Mouse (Mus musculus) brain, embryonic 14.5 days (tissue): ENCODE measurements at regions not wholly inside any gene's neighbourhood (a gene's known extent, or its start where the extent isn't known, plus 50 kb on each side); places are given as distances from the start of the nearest gene placed in this dataset.

ENCODE experiments used
- DNase-seq: peaks from one replicate; pipeline ENCODE4 v3.0.0-alpha.2; 2011; ENCODE audit warnings: low read depth
- CTCF ChIP-seq: fragments of 200-500 bp; IDR thresholded peaks from 2 replicates; pipeline ENCODE4 v1.5.1; 2012; ENCODE audit warnings: inconsistent platforms, mild to moderate bottlenecking, moderate library complexity, borderline replicate concordance; ENCODE audit not compliant: insufficient read depth, insufficient read length; ENCODE audit errors: extremely low read depth
- POLR2A ChIP-seq: fragments of 200-500 bp; IDR thresholded peaks from 2 replicates; pipeline ENCODE4 v1.6.1; 2012; ENCODE audit warnings: mild to moderate bottlenecking, inconsistent platforms, borderline replicate concordance; ENCODE audit not compliant: poor library complexity, insufficient read depth, insufficient read length, severe bottlenecking; ENCODE audit errors: extremely low read depth

DNA sequence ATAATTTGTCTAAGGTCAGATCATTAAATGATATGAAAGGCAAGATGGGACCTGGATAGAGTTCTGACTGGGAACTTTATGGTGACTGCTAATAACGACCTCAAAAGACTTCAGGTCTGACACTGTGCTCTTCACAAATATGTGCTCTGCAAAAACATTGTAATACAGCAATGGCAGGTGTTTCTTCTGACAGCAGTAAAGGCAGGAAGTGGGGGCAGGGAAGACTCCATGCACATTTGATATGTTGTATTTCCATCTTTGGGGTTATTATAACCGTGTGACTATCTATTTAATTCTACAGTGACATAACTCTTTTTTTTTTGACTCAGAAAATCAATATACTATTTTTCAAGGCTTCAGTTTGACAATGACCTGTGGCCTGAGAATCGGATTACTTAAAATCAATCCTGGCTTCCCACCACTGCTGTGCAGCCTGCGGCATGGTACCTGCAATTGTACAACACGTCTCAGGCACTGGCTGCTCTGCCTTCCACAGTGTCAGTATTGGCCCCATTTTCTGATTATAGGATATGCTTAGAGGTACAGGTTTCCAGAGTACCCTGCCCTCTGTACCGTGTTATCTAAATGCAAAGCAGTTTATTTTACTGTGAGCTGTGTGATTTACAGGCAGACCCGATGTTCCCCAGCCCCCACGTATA lies 139.4 kb downstream of the Klf6 start:
- TF ChIP-seq POLR2A (no peak), CTCF (no peak)
- DNase-seq = peak; percentile 18

DNA sequence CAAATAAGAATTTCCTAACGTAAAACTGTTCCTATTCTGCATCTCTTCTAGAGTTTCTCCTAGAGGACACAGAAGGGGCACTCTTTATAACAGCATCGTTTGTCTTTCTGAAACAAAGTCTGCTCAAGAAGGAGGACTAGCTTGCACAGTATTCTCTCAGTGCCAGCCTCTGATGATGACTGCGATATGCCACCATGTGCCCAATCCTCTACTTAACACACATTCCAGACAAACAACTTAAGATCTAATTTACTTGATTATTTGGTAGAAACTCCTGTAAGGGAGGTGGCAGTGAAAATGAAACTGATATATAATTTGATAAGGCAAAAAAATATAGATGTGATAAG lies 139.9 kb downstream of the Klf6 start:
- no peak for TF ChIP-seq POLR2A
- no peak for TF ChIP-seq CTCF
- DNase-seq = no peak

GRCm38 (mm10) chr13:6005901-6006300 lies 144.6 kb downstream of the Klf6 start:
- TF ChIP-seq CTCF (no peak), POLR2A (no peak)
- peak; percentile 79 for DNase-seq

DNA sequence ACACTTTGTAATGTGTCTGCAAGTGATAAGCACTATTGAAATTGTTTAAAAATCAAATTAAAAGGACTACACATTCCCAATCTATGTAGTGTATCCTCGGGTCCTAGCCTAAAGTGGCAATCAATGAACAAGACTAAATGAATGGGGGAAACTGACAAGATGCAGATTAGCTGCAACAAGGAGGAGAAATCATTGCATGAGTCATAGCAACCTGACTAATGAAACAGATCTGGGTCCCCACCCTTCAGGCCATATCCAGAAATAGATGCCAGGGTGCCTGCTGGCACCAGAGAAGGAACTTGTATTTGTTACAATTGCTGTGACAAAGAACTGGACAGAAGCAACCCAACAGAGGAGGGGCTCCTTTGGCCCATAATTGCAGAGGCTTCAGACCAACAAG lies 148.4 kb downstream of the Klf6 start:
- DNase-seq = no peak
- no peak for TF ChIP-seq CTCF
- TF ChIP-seq POLR2A = no peak

DNA sequence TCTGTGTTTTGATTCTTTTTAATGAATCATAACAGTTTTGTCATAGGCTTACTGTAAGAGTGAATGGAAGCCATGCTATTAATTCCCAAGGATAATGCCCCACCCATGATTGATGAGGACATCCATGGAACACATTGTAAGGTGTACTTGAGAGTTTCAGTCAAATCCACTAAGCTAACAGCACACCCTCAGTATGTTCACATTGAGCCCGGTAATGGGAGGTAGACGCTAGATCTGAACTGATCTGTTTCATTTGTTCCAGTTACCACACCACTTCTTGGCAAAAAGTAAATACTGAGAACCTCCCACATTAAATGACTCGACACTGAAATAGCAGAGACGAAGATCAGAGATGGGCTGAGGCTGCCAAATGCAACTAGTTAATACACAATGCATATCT lies 165.9 kb downstream of the Klf6 start:
- TF ChIP-seq CTCF (no peak), POLR2A (no peak)
- no peak for DNase-seq

DNA sequence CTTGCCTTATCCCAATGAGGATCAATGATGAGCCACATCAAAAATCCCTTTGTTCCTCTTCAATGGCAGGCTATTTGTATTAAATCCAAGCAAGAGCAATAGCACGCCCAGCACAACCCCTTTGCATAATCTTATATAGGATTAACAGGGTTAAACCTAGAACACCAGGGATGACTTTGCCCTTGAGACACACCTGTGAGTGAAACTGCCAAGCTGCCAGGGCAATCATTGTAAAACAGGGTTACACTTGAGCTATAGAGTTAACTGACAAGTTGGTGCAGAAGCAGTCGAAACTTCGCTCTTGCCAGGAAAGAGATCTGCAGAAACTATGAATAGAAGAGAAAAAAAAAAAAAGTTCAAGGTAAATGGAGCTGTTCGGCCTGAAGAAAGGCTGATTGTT lies 167.6 kb downstream of the Klf6 start:
- TF ChIP-seq POLR2A (no peak), CTCF (no peak)
- no peak for DNase-seq

GRCm38 (mm10) chr13:6029461-6029860 lies 168.2 kb downstream of the Klf6 start:
- no peak for DNase-seq
- TF ChIP-seq CTCF = no peak
- no peak for TF ChIP-seq POLR2A

DNA sequence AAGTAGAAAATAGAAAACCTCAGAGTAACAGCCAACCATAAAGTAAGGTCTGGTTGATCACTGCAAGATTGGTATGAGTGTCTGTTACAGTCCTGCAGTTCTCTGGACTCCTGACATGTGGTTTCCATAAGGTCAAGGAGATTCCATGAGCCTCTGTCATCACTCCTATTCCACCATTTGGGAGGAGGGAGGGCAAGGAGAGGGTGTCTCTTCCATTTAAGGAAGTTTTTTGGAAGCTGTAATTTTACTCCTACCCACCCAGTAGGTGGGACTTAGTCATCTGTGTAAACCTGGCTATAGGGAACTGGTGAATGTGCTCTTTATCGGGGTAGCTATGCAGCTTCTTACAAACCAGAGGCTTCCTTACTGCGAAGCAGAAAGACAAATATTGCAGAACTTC lies 168.8 kb downstream of the Klf6 start:
- TF ChIP-seq CTCF (no peak), POLR2A (no peak)
- no peak for DNase-seq

DNA sequence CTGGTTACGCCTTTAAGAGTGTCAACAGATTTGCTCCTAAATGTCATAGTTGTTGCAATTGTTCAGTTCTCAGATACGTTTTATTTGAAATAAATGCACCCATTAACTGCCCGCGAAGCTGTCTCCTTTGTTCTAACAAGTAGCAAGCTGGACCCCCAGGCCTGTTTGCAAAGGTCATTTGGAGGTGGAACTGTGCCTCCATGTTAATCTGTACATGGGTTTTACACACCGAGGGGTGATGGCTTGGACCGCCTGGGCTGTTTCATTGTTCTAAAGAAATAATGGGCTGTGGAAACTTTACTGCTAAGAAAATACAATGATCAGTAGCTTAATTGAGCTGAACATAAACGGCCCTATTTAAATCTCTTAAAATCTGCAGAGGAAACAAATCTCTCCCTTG lies 178.8 kb downstream of the Klf6 start:
- no peak for TF ChIP-seq POLR2A
- no peak for TF ChIP-seq CTCF
- no peak for DNase-seq

DNA sequence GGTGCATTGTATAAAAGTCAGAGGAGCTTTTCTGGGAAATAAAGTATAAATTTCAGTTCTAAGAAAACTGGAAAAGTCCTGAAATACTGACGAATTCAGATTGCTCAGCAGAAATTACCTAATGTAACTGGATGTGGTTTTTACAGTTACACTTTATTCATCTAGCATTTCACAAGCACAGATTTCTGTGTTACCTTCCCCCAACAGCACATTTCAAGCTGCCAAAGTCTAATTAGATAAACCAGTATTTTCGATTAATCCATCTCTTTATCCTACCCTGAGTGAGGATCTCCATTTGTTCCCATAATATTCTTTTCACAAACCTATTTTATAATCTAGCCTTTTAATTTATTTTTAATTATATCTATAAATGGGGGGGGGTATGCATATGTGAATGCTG lies 179.4 kb downstream of the Klf6 start:
- TF ChIP-seq POLR2A = no peak
- TF ChIP-seq CTCF = no peak
- DNase-seq = no peak

GRCm38 (mm10) chr13:6042495-6042894 lies 181.2 kb downstream of the Klf6 start:
- TF ChIP-seq CTCF (no peak), POLR2A (no peak)
- no peak for DNase-seq

- DNase-seq = peak; percentile 84
Measured at GRCm38 (mm10) chr13:6059515-6060228, 198.4 kb downstream of the Klf6 start.

DNA sequence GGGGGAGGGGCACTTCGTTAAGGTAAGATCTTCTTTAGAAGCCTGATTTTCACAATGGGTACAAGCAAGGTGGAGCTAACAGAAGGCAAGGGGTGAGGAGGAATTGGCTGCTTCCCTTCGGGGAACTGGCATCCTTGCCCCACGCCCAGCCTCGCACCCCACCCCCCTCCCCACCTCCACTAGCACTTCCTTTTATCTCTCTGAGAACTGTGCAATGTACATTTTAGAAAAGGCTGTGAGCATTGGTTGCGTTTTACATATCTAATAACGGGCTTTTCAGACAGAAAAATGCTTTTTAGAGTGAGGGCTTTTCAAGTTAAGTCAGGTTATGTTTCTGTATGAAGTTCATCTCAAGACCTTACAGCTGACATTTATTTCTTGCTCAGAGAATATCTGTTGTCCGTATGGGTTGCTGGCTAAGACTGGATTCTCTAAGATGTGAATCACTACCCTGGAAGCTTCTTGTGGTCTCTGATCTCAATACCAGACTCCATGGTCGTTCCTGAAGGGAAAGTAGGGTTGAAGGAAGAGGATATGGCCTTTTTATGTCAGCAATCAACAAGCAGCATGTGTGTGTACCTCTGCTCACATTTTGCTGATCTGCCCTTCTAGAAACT lies 199.1 kb downstream of the Klf6 start:
- no peak for DNase-seq
- TF ChIP-seq CTCF (no peak), POLR2A (no peak)

More at GRCm38 (mm10) chr13:6059515-6060228, 198.4 kb downstream of the Klf6 start:
- TF ChIP-seq POLR2A (no peak), CTCF (no peak)
